Mouse (Mus musculus) telencephalon, adult 2 months (tissue): Measurements from ENCODE around the gene Cobl.

ENCODE experiments used
- DNase-seq: peaks from one replicate; pipeline ENCODE4 v3.0.0-alpha.2; 2011; ENCODE audit warnings: low read depth, low spot score

Cobl gene

DNA sequence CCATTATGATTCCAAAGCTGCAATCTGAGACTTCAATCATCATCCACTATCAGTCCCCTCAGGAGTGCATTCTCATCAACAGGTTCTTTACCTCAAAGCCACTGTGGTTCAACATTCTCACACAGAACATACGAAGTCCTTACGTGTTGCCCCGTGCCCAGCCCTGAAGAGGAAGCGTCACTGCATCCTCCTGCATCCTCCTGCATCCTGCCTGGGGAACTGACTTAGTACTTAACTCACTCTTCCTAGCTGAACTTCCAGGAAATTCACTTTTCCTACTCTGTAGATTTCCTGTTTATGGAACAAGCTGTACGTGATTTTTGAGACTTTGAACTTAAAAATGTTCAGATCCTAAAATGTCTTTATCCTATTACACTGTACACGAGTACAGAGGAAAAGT lies 153.3 kb downstream of the Cobl start:
- DNase-seq = no peak

DNA sequence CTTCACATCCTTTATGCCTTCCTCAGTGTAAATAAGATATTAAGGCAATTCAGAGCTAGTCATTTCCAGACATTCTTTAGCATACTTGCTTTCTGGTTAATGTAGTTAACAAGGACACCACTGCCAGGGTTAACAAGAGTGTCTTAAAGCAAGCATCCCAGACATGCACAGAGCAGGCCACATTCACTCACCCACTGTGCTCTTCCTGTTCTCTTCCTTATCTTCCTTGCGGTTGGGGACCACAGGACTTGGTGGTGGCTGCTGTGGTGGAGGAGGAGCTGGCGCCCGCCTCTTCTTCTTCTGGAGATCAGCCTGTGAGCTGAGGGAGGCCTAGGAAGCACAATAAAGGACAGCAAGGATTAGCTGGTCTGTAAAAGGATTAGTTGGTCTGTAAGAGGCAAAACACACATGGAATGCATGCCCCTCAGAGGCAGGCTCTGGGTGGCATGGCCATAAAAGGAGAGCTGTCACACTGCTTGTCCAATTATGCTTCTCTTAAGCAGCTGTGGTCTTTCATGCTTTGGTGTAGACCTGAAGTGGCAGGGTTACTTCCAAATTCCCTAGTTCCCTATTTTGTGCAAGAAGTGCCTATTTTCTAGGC lies 155.2 kb downstream of the Cobl start:
- no peak for DNase-seq

DNA sequence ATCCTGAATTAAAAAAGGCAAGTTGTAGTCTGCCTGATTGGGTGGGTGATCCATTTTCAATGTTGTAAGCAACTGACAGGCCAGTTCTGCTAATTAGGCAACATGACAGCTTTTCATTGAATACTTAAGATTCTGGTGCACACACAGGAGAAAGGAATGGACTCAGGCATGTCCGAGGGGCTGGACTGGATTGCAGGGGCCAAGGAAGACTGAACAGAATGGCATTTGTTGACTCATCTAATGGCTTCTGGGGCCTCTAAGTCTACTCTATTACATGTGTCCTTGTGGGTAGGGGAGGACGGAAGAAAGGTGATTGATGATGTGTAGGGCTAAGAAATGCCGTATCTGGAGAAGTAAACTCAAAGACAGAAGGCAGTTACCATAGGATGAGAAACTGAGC lies 159.9 kb downstream of the Cobl start:
- no peak for DNase-seq

DNA sequence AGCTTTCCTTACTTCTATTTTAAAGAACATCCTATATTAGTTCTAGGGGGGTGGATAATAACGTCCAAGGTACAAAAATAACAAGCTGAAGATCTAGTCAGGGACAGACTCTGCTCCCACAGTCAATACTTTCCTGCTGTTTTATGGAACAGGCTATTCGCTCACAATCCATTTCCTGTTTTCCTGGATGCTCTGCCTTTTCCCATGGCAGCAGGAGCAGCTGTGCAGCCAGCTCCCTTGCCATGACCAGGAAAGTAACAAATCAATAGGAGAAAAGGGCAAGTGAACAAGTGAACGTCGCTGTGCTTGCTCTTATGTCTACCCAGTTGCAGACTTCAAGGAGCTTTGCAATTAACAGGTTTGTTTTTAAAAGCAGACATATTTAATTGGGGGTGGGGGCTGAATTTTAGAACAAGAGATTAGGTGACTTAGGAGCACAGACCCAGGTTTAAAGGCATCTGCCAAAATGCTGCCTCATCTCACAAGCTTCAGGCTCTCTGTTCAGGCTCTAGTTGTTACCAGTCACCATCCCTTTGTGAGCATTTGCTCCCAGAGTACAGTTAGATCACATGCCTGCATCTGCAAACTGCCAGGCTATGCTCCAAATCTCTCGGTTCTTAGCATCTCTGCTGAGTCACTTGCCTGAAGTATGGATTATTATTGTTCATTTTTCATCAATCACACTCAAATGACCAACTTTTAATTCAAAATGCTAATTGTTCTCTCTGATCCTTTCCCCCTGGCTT lies 164.9 kb downstream of the Cobl start:
- no peak for DNase-seq

DNA sequence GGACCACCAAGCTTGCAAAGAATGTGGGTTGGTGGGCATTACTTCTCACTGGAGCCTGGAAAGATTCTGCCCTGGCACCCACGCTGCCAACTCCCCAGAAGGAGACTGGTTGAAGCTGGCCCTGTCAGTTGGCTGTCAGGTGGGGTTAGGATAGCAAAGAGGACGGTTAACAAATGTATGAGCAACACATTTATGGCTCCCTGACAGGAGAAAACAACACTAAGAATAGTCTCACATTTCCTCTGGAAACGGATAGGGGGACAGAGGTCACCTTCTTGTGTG lies 173.2 kb downstream of the Cobl start:
- no peak for DNase-seq

DNA sequence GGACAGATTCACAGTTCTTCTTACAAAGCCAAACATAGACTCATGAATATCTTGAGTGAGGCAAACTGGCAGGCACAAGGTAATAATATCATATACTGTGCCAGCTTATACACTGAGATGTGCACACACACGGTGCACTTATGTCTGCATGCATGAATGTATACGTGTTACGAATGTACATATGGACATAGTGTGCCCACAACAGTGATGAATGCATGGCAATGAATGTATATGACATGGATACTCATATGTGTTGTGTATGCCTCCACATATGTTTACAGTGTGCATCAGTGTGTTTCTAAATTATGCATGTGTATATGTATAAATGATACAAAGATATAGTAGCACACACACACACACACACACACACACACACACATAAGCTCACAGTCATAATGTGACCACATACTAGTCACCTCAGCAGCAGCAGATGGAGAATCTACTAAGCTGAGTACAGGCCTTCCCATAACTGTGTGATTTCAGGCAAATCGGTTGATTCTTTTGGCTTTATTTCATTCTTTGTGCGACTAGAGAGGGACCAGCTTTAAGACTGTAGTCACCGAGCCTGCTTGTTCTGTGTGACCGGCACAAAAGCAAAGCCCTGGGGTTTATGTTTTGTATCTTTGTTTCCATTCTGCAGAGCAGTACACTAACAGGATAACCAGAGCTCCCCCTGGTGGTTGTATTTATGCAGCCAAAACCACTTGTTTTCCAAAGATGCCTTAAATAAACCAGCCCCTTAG lies 173.7 kb downstream of the Cobl start:
- peak; percentile 53 for DNase-seq

DNA sequence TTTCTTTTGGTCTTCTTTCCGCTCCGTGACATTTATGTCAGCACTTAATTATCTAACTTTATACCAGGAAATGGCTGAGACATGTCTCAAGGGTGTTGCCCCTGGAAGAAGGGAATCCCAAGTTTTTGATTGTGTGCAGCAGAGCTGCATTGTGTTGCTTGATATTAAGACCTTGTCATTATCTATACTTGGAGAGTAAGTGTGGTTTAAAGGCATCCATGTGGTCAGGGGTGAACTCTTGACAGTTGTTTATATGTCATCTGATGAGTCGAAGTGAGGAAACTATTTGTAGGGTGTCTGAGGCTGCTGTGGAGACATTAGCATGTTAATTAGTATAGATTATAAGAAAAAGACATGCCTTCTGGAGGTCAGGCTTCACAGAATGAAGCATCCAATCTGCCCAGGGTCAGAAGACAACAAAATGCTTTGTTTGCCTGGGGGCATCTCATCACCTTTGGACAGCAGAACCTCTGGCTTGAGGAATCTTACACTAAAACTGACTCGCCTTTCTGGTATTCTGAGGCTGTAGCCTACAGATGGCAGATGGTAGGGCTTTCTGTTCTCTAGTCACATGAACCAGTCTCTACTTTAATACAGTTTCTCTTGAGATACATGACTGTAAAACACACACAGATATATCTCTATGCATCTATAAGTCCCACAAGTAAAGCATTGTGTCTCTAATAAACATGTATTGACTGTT lies 179.3 kb downstream of the Cobl start:
- DNase-seq = no peak

DNA sequence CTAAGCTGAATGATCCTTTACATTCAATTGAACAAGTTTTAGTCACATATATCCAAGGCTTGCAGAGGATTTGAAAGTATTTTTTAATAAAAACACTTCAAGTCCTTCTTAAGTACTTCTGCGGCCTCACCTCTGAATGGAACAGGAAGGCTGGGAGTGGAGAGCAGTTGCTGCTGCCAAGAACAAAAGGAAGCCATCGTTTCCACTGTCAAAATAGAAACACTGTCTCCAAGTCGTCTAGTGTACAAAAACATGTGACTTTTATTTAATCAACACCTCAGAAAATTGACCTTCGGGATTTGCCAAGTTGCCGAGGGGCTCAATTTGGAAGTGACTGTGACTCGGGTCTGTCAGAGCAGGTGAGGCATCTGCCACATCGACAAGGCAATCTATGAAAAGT lies 184.0 kb downstream of the Cobl start:
- no peak for DNase-seq

DNA sequence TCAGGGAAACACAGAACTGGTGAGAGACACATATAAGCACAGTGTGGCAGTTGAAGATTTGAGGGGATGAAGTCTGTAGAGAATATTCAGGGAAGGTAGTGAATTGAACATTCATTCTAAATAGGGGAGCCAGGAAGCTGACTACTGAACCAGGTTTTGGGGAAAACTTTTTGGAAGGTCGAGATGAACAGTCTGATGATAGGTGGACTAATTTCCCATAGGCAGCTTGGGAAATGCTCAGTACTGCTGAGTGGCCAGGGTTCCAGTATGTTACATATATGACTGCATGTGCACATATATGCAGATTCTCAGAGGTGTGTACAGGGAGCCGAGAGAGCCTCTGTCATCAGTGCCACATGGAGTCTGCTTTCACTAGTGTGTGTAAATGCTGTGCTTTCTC lies 190.5 kb downstream of the Cobl start:
- DNase-seq = no peak

DNA sequence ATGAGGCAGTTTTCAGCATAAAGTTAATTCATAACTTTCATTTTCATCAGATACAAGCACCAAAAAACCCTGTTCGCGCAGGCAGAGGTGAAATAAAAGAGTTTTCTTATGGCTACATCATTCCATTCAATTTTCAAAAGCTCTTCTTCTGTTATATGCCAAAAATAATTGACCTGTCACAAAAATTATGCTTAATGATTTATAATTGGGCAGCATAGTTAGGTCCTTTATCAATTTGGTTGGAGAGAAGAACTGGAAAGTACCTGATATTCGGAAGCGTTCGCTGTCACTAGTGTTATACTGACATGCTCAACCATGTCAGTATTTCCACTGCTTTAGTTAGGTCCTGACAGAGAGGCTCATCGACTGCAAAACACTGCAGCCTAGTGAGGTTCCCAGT lies 191.0 kb downstream of the Cobl start:
- no peak for DNase-seq

DNA sequence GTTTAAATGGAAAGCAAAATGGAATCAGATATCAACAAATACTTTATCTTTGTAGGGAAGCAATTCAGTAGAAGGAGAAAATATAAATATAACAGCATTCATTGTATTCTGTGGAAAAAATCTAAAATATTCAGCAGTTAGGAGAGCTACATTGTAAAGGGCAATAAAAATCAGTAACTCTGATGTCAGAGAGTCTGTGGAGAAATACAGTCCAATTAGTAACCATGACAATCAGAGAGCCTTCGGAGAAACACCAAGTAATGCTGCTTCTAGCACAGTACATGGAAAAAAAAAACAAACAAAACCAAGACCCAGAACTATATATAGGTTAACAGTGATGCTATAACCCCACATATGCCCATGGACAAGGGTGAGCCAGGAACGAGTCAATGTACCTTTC lies 206.3 kb downstream of the Cobl start:
- DNase-seq = no peak

DNA sequence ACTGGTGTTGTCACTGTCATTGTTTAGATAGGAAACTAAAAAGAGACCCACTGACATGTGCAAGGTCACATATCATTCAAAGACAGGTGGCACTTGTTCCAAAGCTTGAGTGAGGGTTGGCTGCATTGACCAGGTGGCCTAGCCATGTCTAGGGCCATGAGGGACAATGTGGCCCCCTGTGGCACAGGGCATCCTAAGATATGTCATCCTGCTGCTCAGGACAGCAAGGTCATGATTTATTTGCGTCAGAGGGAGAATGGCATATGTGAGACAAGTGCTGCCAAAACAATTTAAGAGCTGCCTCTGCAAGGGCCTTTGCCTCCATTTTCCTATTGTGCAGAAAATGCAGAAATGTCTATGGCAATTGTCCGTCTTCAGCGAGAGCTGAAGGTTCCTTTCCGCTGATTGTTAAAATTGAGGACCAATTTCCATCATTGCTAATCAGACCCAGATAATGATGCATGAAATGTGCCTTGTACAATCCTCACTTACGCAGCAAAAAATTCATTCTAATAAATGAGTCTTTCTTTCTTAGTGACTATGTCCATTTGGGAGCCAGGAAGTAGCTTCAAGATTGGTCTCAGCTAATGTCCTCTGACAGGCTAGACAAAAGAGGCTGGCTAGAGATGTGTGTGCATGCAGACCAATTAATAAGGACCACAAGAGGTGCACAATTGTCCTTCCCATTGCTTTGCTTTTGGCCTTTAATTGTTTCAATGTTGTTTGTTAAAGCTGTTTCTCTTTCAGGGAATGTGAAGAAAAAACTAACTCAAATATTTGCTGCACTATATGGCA lies 207.2 kb downstream of the Cobl start:
- no peak for DNase-seq

DNA sequence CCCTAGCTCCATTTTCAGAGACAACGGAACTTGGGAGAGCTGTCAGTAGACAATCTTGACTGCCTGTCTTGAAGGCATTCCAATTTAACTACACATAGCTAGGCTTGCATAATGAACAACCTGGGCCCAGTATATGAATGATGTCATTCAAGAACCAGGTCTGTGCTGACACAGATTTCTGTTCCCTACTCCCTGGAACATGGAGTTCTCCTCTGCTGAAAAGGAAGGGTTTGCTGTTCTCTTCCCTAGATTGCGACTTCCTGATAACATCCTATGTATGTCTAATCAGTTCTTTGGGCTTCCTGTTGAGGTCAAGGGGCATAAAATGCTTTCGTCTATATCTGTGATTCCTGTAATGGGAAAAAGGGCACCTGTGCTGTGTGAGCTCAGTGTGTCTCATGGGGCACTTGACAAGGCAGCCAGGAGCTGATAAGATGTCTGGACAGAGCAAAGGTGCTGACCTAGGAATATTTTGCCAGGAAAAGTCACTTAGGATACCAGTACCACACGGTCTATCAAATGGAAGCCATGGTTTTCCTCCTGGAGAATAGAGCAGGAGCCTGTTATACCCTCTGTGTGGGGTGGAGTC lies 219.3 kb downstream of the Cobl start:
- DNase-seq = no peak

DNA sequence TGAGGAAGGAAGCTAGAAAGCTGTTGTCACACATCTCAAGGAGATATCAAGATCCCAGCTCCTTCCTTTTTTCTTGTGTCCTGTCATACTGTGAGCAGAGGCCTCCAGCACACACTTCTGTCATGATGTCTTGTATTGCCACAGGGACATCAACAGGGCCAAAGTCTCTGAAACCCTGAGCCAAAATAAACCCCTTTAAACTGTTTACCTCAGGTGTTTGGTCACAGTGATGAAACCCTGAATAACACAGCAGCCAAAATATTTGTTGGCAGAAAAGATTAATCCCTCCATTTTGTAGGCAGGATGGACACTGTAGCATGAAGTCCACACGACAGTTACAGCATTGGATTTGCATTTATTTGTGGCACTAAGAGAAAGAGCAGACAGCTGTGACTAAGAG lies 228.4 kb downstream of the Cobl start:
- no peak for DNase-seq

DNA sequence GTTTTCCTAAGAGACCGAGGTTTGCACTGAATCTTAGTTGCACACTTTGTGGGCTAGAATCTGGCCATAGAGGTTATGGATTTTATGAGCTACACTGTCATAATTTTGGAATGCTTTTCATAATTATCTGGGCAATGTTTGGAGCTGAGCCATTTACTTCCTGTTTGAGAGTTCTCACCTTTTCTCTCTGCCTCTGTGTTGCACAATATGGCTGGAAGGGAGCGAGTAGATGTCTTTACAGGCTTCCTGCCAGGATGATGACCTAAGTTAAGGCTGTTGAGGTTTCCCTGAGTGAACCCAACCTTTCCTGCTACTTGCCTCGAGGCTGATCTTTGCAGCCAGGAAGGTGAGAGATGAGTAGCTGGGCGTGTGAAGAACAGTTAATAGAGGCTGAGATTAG lies 229.9 kb downstream of the Cobl start:
- no peak for DNase-seq

DNA sequence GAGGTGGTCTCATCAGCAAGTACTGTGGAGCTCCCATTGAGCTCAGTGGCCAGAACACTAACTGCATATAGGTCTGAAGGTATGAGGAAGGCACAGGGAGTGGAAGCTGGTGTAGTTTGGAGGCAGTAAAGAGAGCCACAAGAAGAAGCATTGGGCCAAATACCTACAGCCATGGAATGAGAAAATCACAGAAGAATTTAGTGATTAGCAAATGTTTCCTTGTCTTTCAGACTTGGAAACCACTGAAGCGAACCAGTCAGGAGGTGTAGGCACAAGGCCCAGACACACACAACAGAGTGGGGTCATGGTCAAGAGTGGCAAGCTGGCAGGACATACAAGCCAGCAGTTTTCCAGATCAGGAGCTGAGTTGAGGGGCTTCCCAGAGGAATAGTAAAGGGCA lies 230.6 kb downstream of the Cobl start:
- no peak for DNase-seq

DNA sequence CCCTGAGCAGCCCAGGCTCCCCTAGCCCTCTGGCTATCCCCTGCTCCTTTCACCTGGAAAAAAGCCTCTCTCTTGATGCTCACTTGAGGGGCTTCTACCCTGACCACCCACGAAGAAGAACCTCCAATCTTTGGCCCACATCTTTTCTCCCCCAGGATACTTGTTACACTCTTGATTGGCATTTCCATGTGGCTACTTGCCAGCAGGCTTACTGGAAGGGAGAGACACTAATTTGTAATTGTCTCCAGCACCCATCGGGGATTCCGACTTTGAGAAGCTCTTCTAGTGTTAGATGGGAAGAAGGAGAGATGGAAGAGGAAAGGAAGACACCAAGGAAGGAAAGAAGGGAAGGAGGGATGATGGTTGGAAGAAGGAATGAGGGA lies 232.0 kb downstream of the Cobl start:
- DNase-seq = no peak

DNA sequence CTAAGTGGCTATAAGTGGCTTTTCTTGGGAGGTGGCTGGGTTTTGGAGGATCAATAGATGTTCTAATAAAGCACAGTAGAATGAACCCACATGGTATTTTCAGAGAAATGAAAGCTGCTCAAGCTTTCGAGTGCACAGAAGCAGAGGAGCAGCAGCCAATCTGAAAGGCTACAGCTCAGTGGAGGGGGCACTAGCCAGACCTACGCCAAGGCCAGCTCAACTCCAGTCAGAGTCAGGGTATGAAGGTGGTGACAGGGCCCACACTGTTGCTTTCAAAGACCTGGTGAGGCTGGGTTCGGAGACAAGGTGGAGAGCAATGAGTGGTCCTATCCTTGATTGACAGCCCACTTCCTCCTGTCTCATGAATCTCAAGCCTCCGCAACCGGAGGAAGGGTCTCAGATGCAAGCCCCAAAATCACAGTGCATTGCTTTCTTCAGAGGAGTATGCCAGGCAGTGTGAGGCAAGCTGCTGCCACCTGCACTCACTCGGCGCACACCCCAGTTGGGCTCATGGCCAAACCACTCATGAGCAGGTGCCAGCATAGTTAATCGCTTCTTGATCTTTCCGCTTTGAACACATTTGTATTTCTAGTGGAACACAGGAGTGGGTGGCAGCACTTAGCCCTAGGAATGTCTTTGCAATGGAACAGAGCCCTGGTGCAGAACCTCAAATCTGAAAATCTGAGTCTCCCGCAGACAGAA lies 232.6 kb downstream of the Cobl start:
- DNase-seq = peak; percentile 67

DNA sequence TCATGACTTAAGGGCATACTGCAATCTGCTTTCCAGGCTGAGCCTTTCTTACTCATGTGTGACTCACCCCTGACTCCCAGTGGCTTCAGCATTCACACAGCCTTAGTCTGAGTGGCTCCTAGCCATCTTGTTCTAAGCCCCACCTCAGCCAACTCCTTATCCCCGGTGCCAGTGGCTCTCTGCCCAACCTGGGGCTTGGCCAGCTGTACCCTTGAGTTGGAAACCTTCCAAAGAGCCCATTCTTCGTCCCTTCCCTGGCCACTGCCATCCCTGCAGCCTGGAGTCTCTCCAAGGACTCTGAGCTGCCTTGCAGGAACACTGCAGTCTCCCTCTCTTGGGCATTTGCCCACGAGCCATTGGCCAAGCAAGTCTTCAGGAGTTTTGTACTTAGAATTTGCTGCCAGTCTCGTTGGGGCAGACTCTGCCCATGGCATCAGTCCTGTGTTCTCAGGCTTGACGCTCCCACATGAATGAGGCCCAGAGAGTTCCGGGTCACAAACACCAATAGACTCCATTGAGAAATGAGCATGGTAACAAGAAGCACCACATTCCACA lies 233.2 kb downstream of the Cobl start:
- DNase-seq = peak; percentile 28

DNA sequence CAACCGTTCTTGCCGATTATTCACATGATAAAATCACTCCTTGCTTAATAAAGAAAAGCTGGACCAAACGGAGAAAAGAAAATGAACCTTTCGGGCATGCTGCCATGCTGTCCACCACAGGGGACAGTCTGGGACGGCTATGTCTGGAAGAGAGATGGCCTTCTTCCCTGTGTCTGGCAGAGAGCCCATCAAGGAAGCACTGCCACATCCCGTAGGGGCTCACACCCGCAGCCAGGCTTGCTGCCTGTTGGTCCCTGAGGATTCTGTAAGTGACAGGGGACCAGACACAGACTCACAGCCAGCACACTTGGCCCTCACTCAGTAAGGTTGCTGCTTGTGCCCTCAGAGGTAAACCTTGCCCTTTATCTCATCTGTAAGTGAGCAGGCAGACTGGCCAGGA lies 235.3 kb downstream of the Cobl start:
- DNase-seq = no peak

DNA sequence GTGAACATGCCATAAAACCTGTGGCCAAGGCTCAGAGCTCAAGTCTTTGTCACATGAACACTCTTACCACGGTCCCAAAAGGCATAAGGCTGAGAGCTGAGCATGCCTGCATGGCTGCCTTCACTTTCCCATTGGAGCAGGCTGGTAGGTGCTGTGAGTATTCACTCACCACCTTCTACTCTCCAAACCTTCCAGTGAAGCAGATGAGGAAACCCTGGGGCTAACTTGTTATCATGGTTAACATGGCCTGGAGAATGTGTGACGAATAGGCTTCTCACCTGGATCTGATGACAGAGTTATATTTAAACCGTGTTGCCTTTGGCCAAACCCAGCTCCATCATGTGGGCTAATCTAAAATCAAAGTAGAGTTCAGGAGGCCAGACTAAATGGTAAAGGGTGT lies 237.4 kb downstream of the Cobl start:
- DNase-seq = no peak
